Mouse (Mus musculus) ES-CJ7 (cell line): ENCODE results near the gene Smad1.
"Not testable (repeated sequence)": the region's sequence is repeated elsewhere in the genome, so short reads cannot be mapped to it uniquely, and the experiment has no call there.

Source experiments
- DNase-seq: peaks from one replicate; pipeline ENCODE4 v3.0.0; 2011; ENCODE audit warnings: low read depth, low spot score

Gene Smad1

DNA sequence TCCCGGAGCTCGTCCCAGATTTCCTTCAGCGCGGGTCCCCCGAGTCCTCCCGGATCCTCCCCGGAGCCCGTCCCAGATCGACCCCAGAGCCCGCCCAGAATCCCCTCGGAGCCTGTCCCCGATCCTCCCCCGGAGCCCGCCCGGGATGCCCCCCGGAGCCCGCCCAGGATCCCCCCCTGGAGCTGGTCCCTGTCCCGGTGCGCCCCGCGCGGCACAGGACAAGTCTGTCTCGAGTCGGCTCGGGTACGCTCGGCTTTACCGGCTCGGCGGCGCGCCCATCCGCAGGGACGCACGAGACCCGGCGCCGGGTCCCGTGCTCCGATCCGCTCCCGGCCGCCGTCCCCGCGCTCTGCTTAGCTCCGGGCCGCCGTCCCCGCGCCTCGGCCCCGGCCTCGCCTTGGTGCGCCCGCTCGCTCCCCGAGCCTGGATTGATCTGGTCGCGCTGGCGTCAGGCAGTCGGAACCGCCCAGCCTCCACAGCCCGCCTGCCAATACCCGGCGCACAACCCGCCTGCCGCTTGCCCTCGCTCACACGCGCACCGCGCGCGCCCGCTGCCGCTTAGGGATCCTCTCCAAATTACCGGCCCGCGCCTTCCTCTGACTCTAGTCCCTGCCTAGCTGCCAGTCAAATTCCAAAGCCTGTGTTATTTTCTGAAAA, at the start of gene Smad1:
Smad1 (minus strand) TSS at position 525 of the 657 bp plus-strand sequence.
- peak; percentile 92 for DNase-seq

DNA sequence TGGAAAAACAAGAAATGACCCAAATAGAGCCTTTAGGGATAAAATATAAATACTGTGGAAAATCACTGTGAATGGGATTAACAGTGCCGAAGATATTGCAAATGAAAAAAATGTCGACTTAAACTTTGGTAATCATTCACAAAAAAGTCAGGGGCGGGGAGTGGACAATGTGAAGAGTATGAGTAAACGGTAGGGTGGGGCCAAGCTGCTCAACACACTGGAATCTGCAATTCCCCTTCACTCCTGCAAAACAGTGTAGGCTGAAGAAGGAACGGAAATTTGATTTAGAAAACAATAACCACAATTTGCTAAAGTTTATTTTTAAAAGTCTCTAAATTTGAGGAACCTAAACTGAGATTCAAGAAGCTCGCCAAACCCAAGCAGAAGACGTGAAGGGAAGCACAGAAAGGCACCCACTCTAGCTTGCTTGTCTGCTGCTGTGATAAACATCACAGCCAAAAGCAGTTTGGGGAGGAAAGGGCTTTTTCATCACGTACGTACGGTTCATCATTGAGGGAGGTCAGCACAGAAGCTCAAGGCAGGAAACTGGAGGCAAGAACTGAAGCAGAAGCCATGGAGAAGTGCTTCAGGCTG, 48.0 kb upstream of the Smad1 start:
- DNase-seq, result no peak

DNA sequence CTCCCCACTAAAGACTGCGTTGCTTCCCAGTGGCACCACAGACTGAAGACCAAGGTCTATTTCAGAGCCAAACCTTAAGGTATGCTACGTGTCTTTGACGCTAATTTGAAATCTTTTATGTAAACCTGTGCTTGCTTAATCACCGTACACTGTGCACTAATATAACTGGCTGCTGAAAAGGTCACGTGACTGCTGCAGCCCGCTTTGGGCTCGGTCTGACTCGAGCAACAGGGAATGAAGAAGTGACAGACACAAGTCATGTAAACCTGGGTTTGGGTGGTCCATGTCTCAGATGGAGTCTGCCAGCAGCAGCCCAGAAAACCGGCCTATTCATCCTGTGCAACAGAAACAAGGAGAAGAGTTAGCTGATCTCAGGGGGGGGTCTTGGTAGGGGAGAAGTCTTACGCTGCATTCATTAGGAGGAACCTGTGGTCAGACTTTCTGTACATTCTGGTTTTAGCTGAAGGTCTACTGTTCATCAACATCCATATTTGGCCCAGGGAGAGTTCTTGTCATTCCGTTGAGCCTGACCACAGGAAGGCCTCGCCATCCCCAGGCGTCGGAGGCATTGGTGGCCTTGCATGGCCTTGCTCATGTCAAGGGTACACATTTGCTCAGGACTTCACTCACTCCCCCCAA, 44.3 kb upstream of the Smad1 start:
- no peak for DNase-seq

DNA sequence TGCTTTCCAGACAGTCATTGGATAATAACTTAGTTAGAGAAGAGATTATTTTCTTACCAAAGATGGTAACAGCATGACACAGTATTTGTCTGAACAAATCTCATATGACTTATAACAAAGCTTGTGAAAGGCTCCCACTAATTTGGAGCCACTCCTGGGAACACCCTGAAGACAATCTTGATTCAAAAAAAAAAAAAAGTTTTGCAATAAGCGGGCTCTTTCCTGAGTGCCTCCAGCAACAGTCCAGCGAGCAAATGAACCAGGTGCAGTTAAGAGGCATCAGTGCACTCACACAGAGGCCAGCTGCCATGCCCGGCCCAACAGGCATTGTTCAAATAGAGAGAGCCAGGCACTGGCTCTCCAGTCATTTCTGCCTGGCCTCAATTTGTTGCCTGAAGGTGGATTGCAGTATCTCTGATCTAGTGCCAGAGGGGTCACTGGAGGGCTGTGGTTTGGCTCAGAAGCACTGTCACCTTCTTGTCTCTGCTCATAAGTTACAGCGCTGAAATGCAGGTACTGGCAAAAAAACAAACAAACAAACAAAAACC, 34.7 kb upstream of the Smad1 start:
- no peak for DNase-seq

DNA sequence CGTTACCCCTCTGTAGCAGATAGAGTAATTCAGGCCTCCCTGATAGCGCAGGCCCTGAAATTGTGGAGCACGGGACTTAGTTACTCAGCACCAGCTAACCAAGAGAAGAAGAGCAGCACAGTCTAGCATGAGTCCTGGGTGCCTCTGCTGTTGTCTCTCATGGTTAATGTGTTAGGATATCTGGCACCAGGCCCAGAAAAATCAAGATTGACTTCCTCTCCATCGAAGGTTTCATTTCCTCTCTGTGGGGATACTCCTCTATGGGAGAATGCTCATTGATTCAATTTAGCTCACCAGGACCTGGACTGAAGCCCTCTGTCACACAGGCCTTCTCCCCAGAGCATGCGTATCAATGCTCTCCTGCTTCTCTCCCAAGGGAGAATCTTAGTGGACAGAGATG, 15.6 kb upstream of the Smad1 start:
- DNase-seq, result no peak

DNA sequence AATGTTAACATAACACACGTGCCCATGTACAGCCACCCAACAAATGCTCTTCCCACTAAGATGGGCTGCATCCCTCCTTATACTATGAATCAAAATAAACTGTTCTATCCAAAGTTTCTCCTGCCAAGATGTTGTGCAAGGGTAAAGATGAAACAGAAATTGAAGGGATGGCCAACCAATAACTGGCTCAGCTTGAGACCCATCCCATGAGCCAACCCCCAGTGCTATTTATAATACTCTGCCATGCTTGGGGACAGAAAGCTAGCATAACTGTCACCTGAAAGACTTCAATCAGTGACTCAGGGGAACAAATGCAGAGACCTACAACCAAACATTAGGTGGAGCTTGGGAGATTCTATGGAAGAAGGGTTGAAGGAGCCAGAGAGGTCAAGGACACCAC, 11.2 kb upstream of the Smad1 start:
- DNase-seq, result no peak

DNA sequence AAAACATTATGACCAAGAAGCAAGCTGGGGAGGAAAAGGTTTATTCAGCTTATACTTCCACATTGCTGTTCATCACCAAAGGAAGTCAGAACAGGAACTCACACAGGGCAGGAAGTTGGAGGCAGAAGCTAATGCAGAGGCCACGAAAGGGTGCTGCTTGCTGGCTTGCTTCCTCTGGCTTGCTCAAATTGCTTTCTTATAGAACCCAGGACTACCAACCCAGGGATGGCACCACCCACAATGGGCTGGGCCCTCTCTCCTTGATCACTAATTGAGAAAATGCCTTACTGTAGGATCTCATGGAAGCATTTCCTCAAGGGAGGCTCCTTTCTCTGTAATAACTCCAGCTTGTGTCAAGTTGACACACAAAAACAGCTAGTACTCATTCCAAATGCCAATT, 8.0 kb upstream of the Smad1 start:
- DNase-seq, result not testable (repeated sequence)

DNA sequence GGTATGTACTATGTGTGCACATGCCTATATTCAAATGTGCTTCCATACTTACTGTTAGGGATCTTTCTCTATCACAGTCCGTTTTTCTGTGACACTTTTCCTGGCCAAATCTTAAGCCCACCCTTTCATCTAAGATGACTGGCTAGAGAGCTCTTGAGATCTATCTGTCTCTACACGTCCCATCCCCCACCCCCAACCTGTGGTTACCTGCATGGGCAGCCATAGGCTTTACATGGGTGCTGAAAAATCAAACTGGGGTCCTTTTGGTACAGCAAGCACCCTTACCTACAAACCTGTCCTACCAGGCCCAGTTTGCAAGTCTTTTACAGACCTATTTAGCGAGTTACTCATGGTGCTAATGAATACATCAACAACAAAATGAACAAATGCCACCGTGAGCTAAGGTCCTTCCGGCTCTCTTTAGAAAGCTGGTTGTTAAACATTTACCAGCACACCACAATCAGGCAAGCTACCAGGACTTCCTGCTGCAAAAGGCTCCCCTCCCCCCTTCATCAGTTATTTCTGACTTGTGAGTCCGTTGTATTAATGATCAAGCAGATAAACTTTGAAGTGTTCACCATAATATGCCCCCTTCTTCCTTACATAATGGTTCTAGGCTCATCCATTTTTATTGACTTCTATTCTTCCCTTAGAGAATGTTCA, 5.7 kb upstream of the Smad1 start:
- no peak for DNase-seq

DNA sequence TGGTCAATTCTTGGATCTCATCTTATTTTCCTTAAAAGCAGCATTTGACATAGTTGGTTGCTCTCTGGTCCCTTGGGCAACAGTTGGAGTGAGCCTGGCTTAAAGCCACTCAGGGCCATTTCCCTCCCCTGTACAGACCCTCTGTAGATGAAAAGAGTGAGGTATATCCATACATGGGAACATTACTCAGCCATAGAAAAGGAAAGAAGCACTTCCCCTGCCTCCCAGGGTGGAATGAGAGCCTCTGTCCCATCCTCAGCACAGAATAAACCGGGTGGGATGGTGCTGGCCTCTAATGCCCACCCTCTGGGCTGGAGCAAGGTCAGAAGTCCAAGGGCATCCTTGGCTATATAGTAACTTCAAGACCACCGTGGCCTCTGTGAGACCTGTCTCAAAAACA, 1.4 kb upstream of the Smad1 start:
- DNase-seq, result no peak

DNA sequence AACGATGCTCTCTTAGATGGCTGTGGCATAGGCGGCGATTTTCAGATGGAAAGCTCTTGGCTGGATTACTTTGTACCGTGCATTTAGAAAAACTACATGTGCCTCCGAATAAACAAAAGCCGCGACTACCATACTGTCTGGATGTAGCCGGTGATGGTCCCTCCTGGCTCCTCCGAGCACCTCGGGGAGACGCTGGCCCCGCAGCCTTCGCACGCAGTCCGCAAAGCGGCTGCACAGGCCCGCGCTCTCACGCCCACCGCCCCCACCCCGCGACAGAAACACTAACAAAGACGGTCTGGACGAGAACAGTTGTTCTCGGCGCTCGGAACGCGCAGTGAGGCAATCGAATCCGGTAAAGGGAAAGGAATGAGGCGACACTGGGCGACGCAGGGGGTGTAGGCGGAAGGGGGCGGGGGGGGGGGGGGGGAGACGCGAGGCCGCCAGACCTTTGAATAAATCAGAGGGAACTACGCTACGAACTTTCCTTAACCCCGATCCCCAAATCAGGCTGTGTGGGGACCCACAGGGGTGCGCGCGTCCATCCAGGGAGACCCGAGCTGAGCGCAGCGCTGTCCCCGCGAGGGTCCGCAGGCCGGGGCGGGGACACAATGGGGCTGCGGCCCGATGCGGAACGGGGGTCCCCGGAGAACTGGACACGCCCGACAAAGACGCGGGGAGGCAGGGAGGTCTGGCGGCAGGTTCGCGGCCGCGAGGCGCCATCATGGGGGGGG, 902 bp downstream of the Smad1 start:
- DNase-seq, result peak; percentile 52

DNA sequence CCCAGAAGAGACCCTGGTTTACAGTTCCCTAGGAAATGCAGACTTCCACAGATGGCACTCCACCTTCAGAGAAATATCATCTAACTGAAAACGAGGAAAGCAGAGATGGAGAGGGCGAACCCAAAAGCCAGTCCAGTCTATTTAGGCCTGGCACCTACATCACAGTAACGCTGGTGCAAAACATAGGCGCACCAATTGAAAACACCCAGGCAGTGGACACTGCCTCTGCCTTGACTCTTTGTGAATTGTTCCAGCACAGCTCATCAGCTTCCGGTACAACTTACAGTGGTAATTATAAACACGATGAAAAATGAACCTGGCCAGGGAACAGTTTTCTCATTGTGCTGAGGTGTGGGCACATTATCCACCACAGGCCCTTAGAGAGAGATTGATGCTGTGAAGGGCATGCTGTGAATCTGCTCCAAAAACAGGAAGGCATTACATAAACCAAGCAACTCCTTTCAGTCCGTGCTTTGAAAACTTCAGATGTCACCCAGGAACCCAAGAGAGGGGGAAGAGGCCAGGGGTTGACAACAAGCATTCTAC, 1.5 kb downstream of the Smad1 start:
- DNase-seq, result no peak

DNA sequence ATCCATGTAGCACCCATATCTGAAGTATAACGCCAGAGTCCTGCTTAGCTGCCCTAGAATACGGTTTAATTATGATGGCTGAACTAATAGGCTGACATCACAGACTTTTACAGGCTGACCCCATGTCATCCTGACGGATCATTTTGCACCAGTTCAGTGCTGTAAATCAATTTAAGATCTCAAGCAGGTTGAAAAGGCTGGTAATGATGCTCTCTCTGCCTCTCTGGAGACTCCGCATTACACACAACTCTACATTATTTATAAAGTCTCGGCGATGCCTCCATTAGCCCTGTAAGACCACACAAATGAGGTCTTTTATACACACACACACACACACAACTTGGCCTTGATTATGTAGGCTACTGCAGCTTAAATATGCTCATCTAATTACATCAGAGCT, 2.4 kb downstream of the Smad1 start:
- DNase-seq, result no peak

DNA sequence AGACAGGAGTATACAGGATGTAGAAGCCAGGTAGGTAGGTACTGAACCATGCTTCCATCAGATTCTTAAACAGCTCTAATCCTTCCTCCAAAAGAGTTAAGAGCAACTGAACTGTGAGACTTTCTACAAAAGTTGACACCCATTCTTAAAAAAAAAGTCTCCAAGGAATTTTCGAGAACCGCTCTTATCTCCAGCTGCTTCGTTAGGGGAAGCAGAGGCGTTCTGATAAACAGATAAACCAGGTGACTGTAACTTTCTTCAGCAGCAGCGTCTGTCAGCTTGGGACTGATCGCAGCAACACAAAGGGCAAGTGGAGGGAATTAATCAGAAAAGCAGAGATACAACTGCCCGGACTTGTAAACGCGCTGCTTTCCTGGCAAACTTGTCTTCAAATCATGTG, 5.3 kb downstream of the Smad1 start:
- DNase-seq, result no peak

DNA sequence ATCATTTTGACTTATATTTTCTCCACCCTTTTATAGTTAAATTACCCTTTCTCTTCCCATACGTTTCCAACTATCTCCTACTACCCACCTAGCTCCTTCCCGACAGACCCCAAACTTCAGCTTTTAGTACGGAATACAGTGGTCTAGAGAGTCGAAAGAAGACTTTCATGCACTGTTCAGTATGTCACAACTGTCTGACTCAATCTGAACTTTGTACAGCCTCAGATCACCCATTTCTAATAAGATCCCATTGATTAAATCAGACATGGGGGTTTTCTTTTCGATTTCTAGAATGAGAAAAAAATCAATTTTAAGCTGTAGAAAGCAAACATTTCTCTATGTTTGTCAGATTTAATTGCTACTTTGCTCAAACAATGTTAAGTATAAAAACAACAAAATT, 6.1 kb downstream of the Smad1 start:
- no peak for DNase-seq

DNA sequence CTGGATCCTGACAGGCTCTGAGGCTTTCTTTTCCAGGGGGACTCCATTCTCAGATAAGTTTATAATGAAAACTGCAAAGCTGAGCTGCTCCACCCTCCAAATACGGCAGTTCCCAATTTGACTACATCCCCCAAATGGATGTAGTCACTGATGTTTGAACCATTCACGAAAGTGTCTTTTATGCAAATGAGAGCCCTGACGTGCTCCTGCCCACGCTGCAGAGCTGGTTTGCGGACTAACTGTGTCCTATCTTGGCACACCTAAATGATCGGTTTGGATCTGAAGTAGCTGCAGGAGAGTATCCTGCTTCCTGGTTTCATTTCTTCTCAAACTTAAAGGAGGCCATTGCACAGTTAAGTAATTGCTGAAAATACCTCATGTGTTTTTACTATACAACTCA, 6.7 kb downstream of the Smad1 start:
- DNase-seq, result no peak

DNA sequence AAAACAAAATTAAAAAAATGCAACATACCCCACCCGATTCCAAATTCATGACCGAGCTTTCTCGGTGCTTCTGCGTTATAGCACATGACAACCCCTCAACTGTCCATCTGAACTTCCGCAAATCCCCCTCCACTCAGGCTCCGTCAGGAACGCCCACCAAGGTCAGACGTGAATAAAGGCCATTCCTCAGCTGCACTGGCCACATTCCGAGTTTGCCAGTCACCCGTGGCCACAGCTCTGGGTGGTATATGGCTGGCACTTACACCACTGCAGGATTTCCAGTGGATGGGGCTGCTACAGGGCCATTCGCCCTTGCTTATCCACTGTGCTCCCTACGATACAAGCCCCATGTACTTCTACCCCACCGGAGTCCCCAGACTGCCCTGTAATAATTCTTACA, 7.9 kb downstream of the Smad1 start:
- no peak for DNase-seq

DNA sequence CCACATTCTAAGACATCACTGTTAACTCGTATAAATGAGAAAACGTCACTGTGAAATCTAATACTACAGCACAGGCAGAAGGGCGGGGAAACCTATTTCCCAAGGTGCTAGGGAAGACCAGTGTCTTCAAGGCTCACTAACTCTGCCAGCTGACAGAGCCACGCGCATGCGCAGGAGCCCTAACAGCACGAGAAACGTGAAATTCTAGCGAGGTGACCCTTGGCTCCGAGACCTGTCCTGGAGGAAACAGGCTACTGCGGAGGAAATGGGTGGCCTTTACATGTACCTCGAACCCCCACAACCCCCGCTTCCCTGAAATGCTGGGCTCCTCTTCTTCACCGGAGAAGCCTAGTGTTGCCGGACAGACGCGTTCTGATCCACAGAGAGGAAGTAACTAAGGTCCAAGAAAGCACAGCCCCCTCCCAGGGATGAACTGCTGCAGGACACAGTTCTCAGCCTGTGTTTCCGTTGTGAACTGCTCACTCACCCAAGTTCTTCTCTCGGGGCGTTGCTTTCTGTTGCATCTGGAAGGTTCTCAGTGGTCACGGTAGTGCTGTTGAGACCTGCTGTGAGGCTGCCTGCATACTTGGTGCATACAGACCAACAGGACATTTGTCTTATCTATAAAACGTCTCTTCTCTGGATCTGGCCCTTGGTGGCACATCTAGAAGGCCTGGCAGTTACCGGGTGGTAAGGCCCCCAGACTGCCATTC, 10.1 kb downstream of the Smad1 start:
- DNase-seq, result no peak

DNA sequence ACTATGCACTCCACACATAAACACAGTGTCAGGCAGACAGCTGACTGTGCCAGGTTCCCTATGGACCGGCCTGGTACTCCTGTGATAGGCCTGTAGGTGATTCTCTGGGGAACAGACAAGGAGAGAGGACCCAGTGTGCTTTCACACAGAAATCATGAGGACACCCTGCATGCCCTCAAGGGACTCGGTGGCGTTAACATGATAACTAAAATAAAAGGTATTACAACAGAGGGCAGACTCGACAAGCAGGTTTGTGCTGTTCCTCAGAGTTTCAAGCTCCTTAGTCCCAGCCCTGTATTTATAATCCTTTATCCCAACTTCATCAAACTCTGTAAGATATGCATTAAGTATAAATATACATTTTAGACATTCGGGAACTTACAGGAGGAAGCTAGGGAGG, 12.5 kb downstream of the Smad1 start:
- no peak for DNase-seq

DNA sequence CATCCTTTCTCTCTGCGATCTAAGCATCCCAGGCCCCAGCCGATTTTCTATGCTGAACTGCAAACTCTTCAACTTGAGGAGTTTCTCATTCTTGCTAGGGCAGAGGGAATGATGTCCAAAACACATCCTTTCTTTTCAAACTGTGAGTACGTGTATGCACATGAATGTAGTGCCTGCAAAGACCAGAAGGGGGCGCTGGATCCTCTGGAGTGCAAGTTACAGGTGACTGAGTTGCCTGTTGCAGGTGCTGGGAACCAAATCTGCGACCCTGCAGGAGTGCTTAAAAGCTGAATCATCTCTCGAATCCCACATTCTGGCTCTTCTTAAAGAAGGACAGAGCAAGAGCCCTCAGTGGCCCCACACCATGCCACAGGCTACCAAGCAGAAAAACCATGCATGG, 13.0 kb downstream of the Smad1 start:
- DNase-seq, result peak; percentile 64

DNA sequence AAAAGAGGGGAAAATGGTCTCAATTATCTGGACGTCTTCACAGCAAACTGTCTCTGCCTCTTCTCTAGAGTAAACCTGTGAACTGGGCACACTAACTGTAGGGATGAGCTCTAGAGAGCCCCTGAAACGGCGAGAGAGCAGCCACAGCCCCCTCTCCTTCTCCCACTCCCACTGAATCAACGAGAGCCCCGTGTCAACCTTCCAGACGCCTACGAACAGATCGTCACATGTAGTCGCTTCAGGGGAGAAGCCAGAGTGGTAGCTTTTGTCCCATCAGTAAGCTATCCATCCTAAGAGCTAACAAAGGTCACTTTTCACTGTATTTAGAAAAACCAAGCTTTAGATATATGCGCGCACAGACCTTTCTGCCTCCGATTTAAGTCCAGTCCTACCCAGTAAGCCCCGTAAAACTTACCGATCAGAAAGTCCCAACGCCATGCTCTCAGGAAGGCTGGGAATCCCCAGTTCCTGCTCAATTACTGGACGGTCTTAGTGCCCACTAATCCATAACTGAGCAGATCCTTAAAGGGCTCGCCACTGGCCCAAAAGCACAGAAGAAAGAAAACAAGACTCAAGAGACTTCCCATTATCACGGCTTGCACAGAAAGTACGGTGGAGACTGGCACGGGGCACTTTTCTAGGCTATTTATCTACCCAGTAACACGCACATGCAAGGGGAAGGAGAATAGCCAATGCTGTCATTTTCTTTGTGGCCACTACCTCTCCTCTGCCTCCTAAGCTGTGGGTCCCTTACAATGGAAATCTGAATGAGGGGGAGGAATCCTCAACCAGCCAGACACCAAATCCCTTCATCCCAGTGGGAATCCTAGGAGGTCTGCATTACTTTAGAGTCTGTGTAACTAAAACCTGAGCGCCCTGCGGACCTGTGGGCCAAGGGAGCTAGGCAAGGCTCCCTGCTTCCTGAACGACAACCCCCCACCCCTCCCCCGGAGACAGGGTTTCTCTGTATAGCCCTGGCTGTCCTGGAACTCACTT, 14.7 kb downstream of the Smad1 start:
- DNase-seq, result no peak
